Mouse (Mus musculus) neural tube, embryonic 13.5 days (tissue): ENCODE results near the gene Nop16. TPM values are rescaled to one million over a fixed set of nuclear protein-coding genes. Genes with fewer than 3 reads are reported as not detected.
A peak's percentile ranks its signal among the peaks of the same experiment; 100 is the strongest.
"Not testable (repeated sequence)": the region's sequence is repeated elsewhere in the genome, so short reads cannot be mapped to it uniquely, and the experiment has no call there.

ENCODE experiments used
- ATAC-seq: fragments of 200-750 bp; cut with Nextera tagmentation; 2 replicates; pipeline ENCODE4 v1.8.0; 2017; ENCODE audit warnings: low read depth, mild to moderate bottlenecking, moderate TSS enrichment, moderate library complexity
- H3K27ac ChIP-seq: fragments of 300-500 bp; sonication (generic); replicated peaks from 2 replicates; pipeline ENCODE4 v1.5.1; 2015; ENCODE audit warnings: moderate library complexity, mild to moderate bottlenecking, inconsistent platforms
- H3K27me3 ChIP-seq: fragments of 300-500 bp; sonication (generic); 2 replicates; pipeline ENCODE4 v1.6.1; 2015; ENCODE audit warnings: mild to moderate bottlenecking, inconsistent platforms
- H3K36me3 ChIP-seq: fragments of 300-500 bp; sonication (generic); 2 replicates; pipeline ENCODE4 v1.6.1; 2015; ENCODE audit warnings: mild to moderate bottlenecking, inconsistent platforms
- H3K4me1 ChIP-seq: fragments of 300-500 bp; sonication (generic); replicated peaks from 2 replicates; pipeline ENCODE4 v1.6.1; 2015; ENCODE audit warnings: inconsistent platforms
- H3K4me2 ChIP-seq: fragments of 300-500 bp; sonication (generic); 2 replicates; pipeline ENCODE4 v1.6.1; 2015; ENCODE audit warnings: inconsistent platforms, mild to moderate bottlenecking, moderate library complexity
- H3K4me3 ChIP-seq: fragments of 300-500 bp; sonication (generic); 2 replicates; pipeline ENCODE4 v1.5.1; 2015; ENCODE audit warnings: mild to moderate bottlenecking, inconsistent platforms
- H3K9ac ChIP-seq: fragments of 300-500 bp; sonication (generic); 2 replicates; pipeline ENCODE4 v1.6.1; 2015; ENCODE audit warnings: moderate library complexity, mild to moderate bottlenecking, inconsistent platforms
- H3K9me3 ChIP-seq: fragments of 300-500 bp; sonication (generic); 2 replicates; pipeline ENCODE4 v1.6.1; 2016; ENCODE audit warnings: inconsistent platforms
- WGBS: fragments of 180-500 bp; shearing (Covaris S2); methylation state at CpG from one replicate; pipeline ENCODE4 v1.1.7; 2015; 5-methylcytosine and 5-hydroxymethylcytosine counted together
- polyA plus RNA-seq: library from polyadenylated mRNA; unstranded; fragments of >200 nt; fragmentation: Nextera tagmentation; extraction: Ambion mirVana; gene quantifications from 2 replicates; pipeline ENCODE4 v1.2.1, GENCODE M21; 2015

The Nop16 gene
- 56.0 and 67.5 TPM in 2 replicates for polyA plus RNA-seq

- H3K27me3 ChIP-seq: no peaks in the 10 kb centered on the region
- peak within 1 kb of the TSS; percentile 75 for H3K4me2 ChIP-seq
- no peaks in the 10 kb centered on the region for H3K9me3 ChIP-seq
- WGBS: under 1% methylated on average over 51 of the region's 51 CpGs
- peak within 1 kb of the TSS; percentile 90 for H3K27ac ChIP-seq
- H3K9ac ChIP-seq: peak within 1 kb of the TSS; percentile 86
- peaks cover 45% of the 10 kb centered on the region for H3K36me3 ChIP-seq
- H3K4me3 ChIP-seq: peak within 1 kb of the TSS; percentile 90
- peak; percentile 97 for ATAC-seq
- peaks cover 41% of the 10 kb centered on the region for H3K4me1 ChIP-seq
Measured at GRCm38 (mm10) chr13:54589996-54590951, at the start of gene Nop16, which contains the start of gene Higd2a. Gene Nop16, minus strand, starts transcription at chr13:54590090. Gene Higd2a, plus strand, starts transcription at chr13:54590207.

DNA sequence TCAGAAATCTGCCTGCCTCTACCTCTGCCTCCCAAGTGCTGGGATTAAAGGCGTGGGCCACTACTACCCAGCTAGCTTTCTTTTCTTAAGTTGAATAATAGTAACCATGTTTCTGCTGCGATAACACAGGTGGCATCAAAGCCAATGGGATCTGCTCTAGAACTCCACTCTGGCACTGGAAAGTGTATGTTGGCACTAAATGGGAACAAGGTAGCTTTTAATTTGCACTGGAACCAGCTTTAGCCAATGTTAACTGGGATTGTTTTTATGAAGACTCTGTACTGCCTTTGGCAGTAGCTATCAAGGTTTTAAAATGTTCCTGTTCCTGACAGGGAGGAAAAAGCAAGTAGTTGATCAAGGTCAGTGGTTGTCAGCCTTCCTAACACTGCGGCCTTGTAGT lies 45.1 kb upstream of the Nop16 start:
- Histone ChIP-seq H3K4me3 (no peak overlapping the region), H3K9me3 (no peaks in the 10 kb centered on the region), H3K27ac (no peak overlapping the region), H3K36me3 (peaks cover 48% of the 10 kb centered on the region), H3K4me2 (no peak overlapping the region), H3K27me3 (no peaks in the 10 kb centered on the region), H3K9ac (no peak overlapping the region), H3K4me1 (no peaks in the 10 kb centered on the region)
- 95% methylated on average over 3 of the region's 3 CpGs for WGBS
- ATAC-seq: no peak

DNA sequence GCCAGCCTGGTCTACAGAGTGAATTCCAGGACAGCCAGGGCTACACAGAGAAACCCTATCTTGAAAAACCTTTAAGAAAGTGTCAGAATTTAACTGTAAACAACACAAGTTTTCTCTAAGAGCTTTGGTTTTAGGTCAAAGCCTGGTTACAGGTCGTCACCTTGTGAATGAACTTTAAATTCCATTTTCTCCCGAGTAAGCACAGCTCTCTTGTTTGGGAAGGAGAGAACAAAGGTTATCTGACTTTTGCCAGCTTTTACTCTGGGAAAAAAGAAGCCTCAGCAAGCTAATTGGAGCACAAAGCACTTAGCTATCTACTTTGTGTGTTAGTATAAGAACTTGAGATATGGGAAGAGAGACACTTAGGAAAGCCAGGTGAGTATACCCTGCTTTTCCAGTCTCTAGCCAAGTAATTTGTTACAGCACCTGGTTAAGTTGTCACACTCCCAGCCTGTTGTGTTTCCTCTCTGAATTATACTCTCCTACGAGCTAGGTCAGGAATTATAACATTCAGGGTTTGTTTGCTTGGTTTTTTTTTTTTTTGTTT lies 42.9 kb upstream of the Nop16 start:
- Histone ChIP-seq H3K4me1 (0 out of 2 replicates have a peak, but pooled peaks cover 6% of the 10 kb centered on the region), H3K27ac (no peak overlapping the region), H3K27me3 (no peaks in the 10 kb centered on the region), H3K4me3 (no peak overlapping the region), H3K9ac (no peak overlapping the region), H3K9me3 (no peaks in the 10 kb centered on the region), H3K4me2 (no peak overlapping the region), H3K36me3 (peaks cover 29% of the 10 kb centered on the region)
- 71% methylated on average over 3 of the region's 3 CpGs for WGBS
- ATAC-seq: no peak

- H3K4me2 ChIP-seq: no peak overlapping the region
- peaks cover 14% of the 10 kb centered on the region for H3K4me1 ChIP-seq
- no peaks in the 10 kb centered on the region for H3K9me3 ChIP-seq
- no peak overlapping the region for H3K4me3 ChIP-seq
- no peaks in the 10 kb centered on the region for H3K27me3 ChIP-seq
- no peak overlapping the region for H3K9ac ChIP-seq
- no peak overlapping the region for H3K27ac ChIP-seq
- peaks cover 17% of the 10 kb centered on the region for H3K36me3 ChIP-seq
- no peak for ATAC-seq
- 90% methylated on average over 4 of the region's 4 CpGs for WGBS
Measured at GRCm38 (mm10) chr13:54629128-54629527, 39.2 kb upstream of the Nop16 start.

DNA sequence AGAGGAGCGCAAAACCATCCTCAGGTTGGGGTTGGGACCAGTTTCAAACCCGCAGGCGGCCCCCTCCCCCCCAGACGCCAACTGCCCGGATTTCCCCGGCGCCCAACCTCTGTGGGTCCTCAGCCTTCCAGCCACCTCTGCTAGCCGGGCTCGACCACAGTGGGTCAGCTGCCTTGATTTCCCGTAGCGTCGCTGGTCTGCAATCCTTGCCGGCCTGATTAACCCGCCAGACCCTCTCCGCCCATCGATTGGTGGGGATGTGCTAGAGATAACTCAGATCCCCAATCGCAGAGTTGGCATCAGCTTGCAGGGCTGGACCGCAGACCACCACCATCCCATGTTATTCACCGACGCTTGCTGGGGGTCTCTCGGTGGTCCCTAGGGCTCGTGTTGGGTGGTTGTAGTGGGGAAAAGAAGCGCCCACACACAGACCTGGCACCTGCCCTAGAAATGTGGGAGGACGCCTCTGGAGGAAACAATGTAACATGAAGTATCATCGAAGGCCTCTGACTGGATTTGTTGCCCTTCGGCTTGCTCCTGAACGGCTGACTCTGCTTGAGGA lies 32.2 kb upstream of the Nop16 start:
- H3K4me3 ChIP-seq: peak overlapping the region; percentile 82
- WGBS: 1% methylated on average over 27 of the region's 27 CpGs
- peak overlapping the region; percentile 96 for H3K9ac ChIP-seq
- no peaks in the 10 kb centered on the region for H3K27me3 ChIP-seq
- H3K4me1 ChIP-seq: peaks cover 30% of the 10 kb centered on the region
- peak; percentile 71 for ATAC-seq
- H3K36me3 ChIP-seq: 0 out of 2 replicates have a peak, but pooled peaks cover 2% of the 10 kb centered on the region
- peak overlapping the region; percentile 93 for H3K4me2 ChIP-seq
- peak overlapping the region; percentile 91 for H3K27ac ChIP-seq
- no peaks in the 10 kb centered on the region for H3K9me3 ChIP-seq

GRCm38 (mm10) chr13:54621155-54621932 lies 31.5 kb upstream of the Nop16 start, which contains the start of gene Faf2:
Gene Faf2, plus strand, starts transcription at chr13:54621784.
- H3K27me3 ChIP-seq: no peaks in the 10 kb centered on the region
- 11% methylated on average over 44 of the region's 44 CpGs for WGBS
- H3K9ac ChIP-seq: peak within 1 kb of the TSS; percentile 96
- H3K4me1 ChIP-seq: peaks cover 30% of the 10 kb centered on the region
- no peaks in the 10 kb centered on the region for H3K9me3 ChIP-seq
- peak within 1 kb of the TSS; percentile 91 for H3K27ac ChIP-seq
- peak within 1 kb of the TSS; percentile 93 for H3K4me2 ChIP-seq
- peak within 1 kb of the TSS; percentile 82 for H3K4me3 ChIP-seq
- 0 out of 2 replicates have a peak, but pooled peaks cover 2% of the 10 kb centered on the region for H3K36me3 ChIP-seq
- peak; percentile 98 for ATAC-seq

GRCm38 (mm10) chr13:54616998-54617397 lies 27.1 kb upstream of the Nop16 start:
- 71% methylated on average over 6 of the region's 6 CpGs for WGBS
- H3K4me1 ChIP-seq: peaks cover 4% of the 10 kb centered on the region; the same call in 1 of the 2 replicates
- H3K27me3 ChIP-seq: no peaks in the 10 kb centered on the region
- H3K4me2 ChIP-seq: no peak overlapping the region
- no peak overlapping the region for H3K27ac ChIP-seq
- no peak overlapping the region for H3K4me3 ChIP-seq
- ATAC-seq: no peak
- H3K36me3 ChIP-seq: no peaks in the 10 kb centered on the region
- no peaks in the 10 kb centered on the region for H3K9me3 ChIP-seq
- no peak overlapping the region for H3K9ac ChIP-seq

- H3K27ac ChIP-seq: no peak overlapping the region
- H3K4me1 ChIP-seq: peaks cover 8% of the 10 kb centered on the region
- no peaks in the 10 kb centered on the region for H3K9me3 ChIP-seq
- WGBS: 84% methylated on average over 8 of the region's 8 CpGs
- H3K36me3 ChIP-seq: no peaks in the 10 kb centered on the region
- H3K27me3 ChIP-seq: no peaks in the 10 kb centered on the region
- H3K4me2 ChIP-seq: no peak overlapping the region
- no peak overlapping the region for H3K9ac ChIP-seq
- ATAC-seq: no peak
- H3K4me3 ChIP-seq: no peak overlapping the region
Measured at GRCm38 (mm10) chr13:54616307-54616706, 26.4 kb upstream of the Nop16 start.

GRCm38 (mm10) chr13:54613141-54613540 lies 23.3 kb upstream of the Nop16 start:
- not testable (repeated sequence) for H3K9me3 ChIP-seq, H3K4me2 ChIP-seq, H3K27me3 ChIP-seq, H3K27ac ChIP-seq, H3K36me3 ChIP-seq, H3K4me3 ChIP-seq, ATAC-seq, H3K9ac ChIP-seq
- 86% methylated on average over 8 of the region's 8 CpGs for WGBS
- peaks cover 35% of the 10 kb centered on the region for H3K4me1 ChIP-seq

DNA sequence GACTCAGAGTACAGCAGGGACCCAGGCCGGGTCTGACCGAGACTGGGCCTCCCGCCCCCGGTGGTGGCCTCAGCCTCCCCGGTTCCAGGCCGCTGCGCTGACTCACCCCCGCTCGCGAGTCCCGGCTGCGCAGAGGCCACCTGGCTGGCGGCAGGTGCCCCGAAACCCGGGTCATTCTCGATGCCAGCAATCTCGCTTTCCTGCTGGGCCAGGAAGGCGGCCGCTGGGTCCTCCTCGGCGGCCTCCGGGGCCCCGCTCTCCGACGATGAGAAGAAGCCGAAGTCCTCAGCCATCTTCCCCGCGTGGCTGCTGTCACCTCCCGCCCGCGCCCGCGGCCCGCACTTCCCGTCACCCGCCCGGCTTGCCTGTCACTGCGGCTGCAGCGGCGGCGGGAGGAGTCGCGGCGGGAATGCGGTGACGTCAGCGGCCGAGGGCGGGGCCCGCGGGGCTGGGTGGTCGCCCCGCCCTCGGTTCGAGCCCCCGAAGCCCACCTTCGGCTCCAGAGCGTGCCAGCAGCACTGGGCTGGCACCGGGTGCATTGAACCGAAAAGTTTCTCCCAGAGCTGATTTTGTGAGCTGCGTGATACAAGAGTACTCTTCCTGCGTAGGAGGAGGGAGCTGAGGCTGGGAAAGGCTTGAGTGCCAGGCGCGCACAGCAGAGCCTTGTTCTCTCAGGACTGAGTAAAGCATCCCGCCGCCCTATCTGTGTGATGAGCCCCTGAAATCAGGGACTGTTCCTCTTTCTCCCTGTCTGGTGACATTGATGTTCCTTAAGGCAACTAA lies 21.3 kb upstream of the Nop16 start, which contains the start of gene Cltb:
Cltb (minus strand) TSS at position 373 of the 783 bp plus-strand sequence.
- Histone ChIP-seq H3K4me3 (peak within 1 kb of the TSS; percentile 62), H3K36me3 (0 out of 2 replicates have a peak, but pooled peaks cover 4% of the 10 kb centered on the region), H3K9me3 (no peaks in the 10 kb centered on the region), H3K27ac (peak within 1 kb of the TSS; percentile 74), H3K27me3 (no peaks in the 10 kb centered on the region), H3K4me2 (peak within 1 kb of the TSS; percentile 67), H3K4me1 (peaks cover 38% of the 10 kb centered on the region), H3K9ac (peak within 1 kb of the TSS; percentile 83)
- under 1% methylated on average over 65 of the region's 66 CpGs for WGBS
- ATAC-seq: peak; percentile 77

DNA sequence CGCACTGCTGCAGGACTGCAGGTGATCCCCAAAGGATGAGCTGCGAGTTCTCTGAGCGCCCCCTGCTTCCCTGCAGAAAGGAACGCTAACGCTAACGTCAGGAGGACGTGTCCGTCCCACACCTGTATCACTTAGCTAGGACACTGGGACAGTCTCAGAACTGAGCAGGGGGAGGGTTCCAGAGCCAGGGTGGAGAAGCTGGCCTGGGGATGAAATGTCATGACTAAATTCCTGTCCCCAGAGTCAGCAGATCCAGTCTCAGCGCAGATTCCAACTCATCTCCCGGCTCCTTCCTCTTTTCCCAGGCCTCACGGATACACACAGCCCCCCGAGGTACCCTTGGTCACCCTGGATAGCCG lies 20.7 kb upstream of the Nop16 start:
- Histone ChIP-seq H3K4me1 (peaks cover 38% of the 10 kb centered on the region), H3K36me3 (peaks cover 9% of the 10 kb centered on the region), H3K4me3 (peak overlapping the region; percentile 62), H3K27me3 (no peaks in the 10 kb centered on the region), H3K9me3 (no peaks in the 10 kb centered on the region), H3K27ac (peak overlapping the region; percentile 74), H3K9ac (peak overlapping the region; percentile 83), H3K4me2 (peak overlapping the region; percentile 67)
- WGBS: 10% methylated on average over 13 of the region's 13 CpGs
- ATAC-seq: peak; percentile 42
